Mouse (Mus musculus) cerebellum, adult 18-20 months (tissue): ENCODE measurements around the gene Samd13.

ENCODE experiments used
- DNase-seq, 2 experiments: peaks; one replicate each; pipeline ENCODE4 v3.0.0; 2021

Samd13 gene

DNA sequence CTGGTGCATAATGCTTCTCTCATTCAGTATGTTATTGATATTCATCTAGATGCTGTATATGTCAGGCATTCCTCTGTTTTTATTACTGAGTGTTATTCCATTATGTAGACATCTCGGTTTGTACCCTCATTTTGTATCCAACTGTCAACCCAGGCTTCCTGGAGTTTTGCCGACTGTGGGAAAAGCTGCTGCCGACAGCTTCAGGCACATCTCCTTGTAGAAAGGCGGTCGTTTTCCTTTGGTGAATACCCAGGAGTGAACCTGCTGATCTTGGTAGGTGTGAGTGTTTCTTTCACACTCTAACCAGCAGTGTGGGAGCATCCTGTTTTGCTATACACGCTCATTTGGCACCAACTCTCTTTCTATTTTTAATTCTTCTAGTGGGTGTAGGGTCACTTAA, 24.4 kb downstream of the Samd13 start:
- no peak for DNase-seq

DNA sequence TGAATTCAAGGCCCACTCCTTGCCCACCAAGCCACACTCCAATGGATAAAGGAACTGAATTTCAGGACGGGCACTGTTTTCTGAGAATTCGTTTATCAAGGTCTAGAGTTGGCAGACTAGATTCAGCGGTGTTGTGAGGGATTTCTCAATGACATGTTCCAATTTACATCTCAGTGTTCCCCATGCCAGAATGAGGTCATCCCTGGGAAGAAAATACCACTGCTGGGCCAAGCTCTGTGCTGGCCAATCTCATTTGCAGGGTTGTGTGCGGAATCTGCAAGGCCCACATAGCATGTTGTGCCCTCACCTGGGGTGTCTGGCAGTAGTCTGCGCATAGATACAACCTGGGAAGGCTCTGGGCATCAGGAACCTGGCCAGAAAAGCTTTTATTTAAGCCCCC, 26.1 kb downstream of the Samd13 start:
- peak; percentile 61 to 68 for DNase-seq

DNA sequence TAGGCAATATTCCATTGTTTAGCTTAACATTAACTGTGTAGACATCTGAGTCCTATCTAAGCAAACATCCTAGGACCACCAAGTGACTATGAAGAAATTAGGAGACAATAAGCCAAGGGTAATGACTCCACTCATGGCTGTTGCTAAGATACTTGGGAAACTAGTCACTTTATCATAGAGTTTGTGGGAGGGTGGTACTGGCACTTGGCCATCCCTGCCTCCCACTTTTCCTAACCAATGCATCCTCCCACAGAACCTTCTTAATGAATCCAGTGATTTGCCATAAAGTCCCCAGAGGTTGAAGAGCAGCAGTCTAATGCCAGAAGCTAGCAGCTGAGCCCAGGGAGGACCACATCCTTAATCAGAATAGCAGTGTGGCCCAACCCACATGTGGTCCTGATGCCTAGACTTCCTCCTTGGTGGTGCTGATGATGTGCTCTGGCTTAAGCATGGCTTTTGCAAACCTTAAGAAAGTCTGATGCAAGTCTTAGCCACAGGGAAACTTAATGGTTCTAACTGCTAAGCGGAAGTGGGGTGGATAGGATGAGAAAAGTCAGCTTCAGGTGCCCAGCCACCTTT, 27.2 kb downstream of the Samd13 start:
- DNase-seq: no peak

DNA sequence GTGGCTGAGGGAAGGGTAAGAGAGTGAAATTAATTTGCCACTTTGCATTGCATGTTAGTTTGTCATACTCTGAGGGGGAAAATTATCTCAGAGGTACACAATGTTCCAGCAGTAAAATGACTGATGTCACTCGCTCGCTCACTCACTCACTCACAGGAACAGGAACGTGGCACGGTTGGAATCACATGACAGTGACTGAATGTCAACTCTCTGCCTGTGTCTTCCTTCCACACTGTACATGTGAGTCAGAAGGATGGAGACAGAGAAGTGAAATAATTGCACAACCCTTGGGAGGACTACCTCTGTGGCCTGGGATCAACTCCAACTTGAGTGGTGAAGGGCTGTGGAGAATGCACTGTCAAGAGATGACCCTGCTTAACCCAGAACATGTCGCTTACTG, 28.0 kb downstream of the Samd13 start:
- DNase-seq: no peak

DNA sequence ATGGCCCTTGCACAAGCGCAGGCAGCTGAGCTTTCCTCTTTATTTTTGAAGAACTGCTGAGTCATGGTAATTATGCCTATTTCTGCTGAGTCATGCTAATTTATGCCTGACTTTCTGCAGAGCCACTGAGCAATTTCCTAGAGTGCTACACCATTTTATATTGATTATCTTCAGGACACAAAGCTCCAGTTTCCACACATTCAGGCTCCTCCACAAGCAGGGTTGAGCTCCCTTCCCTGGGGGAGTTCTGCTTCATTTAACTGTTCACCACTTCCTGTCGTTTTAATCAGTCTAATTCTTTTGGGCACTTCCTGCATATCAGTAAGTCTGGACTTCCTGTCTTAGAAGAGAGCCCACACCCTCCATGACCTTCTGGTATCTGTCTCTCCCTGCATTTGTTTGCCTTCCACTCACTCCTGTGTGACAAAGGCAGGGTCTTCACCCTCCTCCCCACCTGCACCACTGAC, 30.2 kb downstream of the Samd13 start:
- DNase-seq: no peak

DNA sequence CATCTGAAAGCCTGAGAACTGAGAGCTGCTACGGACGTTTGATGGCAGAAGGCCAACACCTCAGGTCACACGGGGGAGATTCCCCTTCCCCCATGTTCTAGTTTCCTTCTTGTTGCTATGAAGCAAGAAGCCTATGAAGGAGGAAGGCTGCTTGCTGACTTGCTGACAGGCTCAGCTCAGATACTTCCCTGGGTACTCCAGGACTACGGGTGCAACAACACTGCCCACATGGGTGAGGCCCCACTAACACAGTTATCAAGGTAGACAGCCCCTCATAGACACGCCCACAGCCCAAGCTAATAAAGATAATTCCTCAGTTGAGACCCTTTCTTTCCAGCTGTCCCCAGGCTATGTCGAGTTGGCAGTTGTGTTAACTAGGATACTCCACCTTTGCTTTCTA, 31.7 kb downstream of the Samd13 start:
- DNase-seq: no peak

DNA sequence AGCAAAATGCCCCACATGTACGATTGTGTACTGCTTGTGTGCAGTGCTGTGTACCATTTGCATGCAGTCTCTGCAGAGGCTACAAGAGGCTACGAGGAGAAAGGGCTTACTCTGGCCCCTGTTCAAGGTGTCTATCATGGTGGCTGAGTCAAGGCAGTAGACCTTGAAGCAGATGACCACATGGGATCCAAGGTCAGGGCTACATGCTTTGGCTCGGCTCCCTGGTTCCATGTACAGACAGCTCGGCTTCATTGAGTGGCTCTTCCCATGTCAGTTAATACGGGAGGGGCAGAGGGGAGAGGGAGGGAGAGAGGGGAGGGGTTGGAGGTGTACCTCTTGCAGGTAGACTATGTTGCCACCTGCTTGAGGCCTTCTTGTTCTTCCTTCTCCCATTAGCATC, 33.0 kb downstream of the Samd13 start:
- no peak for DNase-seq

DNA sequence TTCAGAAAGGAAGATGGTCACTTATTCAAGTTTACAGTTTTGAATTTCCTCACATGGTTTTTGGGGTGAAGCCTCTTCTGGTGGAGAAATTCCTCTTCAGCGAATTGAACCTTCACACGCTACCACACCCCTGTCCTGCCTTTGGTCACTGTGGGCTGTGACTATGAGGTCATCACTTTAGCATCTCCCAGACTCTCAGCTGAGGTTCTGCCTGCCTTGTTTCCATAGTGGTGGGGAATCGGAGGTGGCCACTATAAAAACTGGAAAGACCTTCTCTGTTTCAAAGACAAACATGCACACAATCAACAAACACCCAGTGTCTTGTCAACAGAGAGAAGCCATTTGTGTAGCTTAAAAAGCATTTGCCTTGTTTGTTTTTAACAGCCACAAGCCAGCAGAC, 34.2 kb downstream of the Samd13 start, which contains the start of gene 4930503B20Rik:
Gene 4930503B20Rik (minus strand): TSS at position 101 of the 400 bp plus-strand sequence.
- no peak for DNase-seq

DNA sequence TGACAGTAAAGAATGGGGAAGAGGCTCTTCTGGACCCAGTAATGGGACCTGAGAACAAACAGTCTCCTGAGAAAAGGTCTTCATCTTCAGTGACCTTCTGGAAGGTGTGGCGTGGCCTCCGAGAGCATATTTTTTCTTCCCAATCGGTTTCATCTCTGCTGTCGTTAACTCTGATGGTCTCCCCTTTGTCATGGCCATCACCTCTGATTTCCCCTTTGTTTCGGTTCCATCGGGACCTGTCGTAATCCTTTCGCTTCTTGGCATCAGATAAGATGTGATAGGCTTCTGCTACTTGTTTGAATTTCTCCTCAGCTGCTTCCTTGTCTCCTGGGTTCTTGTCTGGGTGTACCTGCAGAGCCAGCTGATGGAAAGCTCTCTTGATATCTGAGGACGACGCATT, 34.7 kb downstream of the Samd13 start:
- DNase-seq: no peak

- no peak for DNase-seq
These were observed 36.0 kb downstream of the Samd13 start for GRCm38 (mm10) chr3:146649311-146649894.

GRCm38 (mm10) chr3:146641818-146642427, 43.5 kb downstream of the Samd13 start:
- DNase-seq: no peak

DNA sequence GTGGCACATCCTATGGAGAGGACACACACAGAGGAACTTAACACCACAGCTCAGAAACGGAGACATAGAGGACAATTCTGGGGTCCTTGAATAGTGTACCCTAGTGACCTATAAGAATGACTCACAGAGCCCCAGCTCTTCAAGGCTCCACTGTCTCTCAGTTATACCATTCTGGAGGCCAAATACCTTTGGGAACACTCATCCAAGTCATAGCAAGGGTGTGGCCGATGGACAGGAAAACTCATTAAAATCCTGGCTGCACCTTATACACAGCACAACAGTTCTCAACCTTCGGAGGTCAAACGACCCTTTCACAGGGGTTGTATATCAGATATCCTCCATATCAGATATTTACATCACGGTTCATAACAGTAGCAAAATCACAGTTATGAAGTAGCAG, 52.9 kb downstream of the Samd13 start:
- DNase-seq: no peak

DNA sequence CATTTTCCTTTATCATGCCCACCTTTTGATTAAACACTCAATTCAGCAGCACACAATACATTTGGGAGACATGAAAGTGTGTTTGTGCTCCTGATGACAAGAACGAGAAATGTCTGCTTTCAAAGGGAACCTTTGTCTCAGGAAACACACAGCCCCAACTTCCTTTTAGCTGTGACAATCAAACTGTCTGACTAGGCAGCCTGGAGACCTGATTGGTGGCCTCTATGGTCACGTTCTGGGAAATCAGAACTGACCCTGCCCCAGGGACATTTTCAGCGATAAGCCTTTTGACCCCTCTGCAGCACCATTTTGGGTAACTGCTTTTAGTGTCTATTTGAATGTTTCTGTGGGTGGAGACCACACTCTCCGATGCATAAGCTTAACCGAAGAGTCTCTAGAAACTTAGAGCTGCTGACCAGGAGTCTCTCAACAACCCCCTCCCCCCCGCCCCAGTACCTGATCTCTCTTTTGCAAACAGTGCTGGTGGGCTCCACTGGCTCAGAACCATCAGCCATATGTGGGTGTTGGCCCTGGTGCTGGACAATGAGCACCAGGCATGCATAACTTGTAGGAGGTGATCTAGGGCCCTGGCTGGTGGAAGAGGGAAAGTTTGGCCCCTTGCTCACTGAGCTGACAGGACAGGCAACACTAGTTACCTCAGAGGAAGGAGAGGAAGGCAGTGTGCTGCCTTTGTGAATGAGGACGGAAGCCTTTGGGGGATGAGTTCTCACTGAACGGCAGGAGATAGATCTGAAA, 57.0 kb downstream of the Samd13 start:
- DNase-seq: no peak

DNA sequence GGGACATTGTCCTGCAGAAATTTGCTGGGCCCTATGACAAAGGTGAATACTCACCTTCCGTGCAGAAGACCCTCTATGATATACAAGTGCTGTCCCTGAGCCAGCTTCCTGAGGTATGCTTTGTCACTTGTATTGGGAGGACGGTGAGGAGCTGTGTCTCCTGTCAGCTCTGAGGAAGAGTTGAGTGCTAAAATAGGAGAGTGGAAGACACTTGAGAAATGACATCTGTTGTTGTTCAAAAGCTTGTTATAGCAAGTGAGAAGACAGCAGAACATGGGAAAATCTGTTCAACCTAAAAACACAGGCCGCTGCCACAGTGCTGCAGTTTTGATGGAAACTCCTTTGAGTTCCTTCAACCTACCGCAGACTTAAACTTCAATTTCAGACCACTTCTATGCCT, 59.6 kb downstream of the Samd13 start:
- DNase-seq: no peak

DNA sequence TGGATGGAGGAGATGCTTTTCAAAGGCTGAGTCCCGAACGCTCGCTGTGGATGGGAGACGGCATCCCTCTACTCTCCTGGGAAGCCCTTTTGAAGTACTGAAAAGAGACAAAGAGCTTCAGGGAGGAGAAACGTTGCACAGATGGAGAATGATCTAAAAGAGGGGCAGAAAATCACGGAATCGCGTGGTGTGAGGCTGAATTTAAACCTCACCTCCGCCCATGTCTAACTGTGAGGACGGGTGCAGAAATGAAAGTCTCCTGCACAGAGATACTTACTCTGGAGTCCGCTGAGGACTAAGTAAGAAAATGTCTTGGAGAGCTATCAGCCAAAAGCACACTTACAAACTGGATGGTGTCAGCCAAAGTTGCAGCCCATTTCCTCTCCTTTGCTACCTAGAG, 63.4 kb downstream of the Samd13 start:
- DNase-seq: no peak

- peak; percentile 82 to 85 for DNase-seq
These were observed 64.7 kb downstream of the Samd13 start for GRCm38 (mm10) chr3:146620555-146621249.

GRCm38 (mm10) chr3:146620101-146620500, 65.3 kb downstream of the Samd13 start:
- DNase-seq: no peak

GRCm38 (mm10) chr3:146618357-146618756, 67.0 kb downstream of the Samd13 start:
- no peak for DNase-seq

DNA sequence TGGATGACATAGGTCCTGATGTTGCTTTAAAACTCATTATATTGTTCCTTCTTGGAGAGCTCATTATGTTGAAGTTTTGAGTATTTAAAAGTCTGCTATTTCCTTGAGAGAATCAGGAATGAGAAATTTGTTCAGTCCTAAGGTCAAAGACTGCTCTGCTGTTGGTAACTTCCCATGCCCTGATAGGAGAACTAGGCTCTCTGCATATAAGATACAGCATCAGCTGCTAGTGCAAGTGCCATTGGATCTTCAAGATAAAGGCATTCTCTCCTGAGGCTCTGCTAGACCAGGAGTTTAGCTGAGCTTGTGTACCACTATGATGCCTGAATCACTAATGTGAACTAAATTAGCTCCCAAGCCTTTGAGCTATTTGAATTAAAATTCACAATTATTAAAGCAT, 67.4 kb downstream of the Samd13 start:
- no peak for DNase-seq

DNA sequence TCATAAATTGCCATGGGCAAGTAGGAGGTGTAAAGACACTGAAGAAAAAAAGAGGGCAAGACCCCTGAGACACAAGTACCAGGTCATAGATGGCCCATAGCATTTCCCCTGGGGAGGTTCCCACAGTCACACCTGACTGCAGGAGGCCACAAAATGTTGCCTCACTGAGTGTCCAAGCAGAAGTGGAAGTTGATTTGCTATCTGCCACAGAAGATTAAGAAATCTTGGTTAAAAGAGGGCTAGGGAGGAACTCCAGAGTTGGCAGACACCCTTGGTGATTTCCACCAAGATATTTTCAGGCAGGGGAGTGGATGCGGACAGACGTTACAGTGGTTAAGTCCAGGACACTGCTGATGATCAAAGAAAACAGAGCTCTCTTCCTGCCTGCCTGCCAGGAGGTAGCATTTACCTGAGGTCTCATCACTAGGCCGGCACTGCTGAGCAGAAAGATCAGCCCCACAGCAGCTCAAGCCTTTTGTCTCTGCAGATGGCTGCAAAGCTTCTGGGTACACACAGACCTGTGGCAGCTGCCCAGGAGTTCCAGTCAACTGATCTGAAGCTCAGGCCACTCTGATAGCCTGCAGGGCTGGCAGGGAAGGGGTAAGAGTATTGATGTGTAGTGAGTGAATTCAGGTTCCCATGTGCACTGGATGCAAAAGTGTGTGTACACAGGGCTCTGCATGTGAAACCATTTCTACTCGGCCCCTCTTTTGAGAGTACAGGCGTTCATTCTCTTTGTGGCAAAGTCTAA, 68.7 kb downstream of the Samd13 start:
- DNase-seq: no peak

GRCm38 (mm10) chr3:146615496-146615895, 69.9 kb downstream of the Samd13 start, which contains the start of gene Dnase2b:
Dnase2b (minus strand) TSS chr3:146615596.
- DNase-seq: no peak

DNA sequence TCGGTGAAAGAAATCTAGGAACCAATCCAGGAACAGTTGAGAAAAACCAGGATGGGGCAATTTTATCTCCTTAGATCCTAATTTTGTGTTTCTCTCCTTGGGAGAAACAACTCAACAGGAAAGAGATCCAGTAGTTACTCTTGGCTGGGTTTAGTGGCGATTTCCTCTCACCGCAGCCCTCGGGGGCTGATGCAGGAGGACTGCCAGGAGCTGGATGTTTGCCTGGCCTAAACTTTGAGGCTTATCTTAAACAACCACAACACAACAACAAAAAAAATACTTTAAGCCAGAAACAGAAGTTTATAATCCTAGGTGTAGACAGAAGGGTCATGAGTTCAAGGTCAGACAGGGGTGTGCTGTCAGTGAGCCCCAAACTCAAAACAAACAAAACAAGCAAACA, 73.6 kb downstream of the Samd13 start:
- no peak for DNase-seq
